19 mouse cellular contexts compared by ENCODE assay signal in genomic region chr17:35742948-35743347, GRCm38 (mm10). TPM values are rescaled to one million over a fixed set of nuclear protein-coding genes. Genes with fewer than 3 reads are reported as not detected.
DNase-seq lines count a peak whose midpoint lies in the region; ATAC-seq and TF ChIP-seq lines count a peak whose summit lies in the region.
"Had no signal": no experiment of that assay in that cellular context is flagged by ENCODE, and none has a peak within 500 bp of the region (broad histone marks: within the 10 kb centered on the region; RNA-seq: fewer than 3 reads in every experiment).

No protein-coding gene starts in this region.

- H3K4me2 ChIP-seq in heart, embryonic 13.5 days = no peak overlapping the region
- H3K4me2 ChIP-seq: hindbrain, embryonic 13.5 days; intestine, embryonic 15.5 days; midbrain, embryonic 11.5 days had no signal

- 0 out of 2 replicates have a peak overlapping the region, but pooled peaks have one; percentile 0 for H3K27ac ChIP-seq in heart, embryonic 13.5 days (replicated peaks)
- peak overlapping the region; percentile 93 for H3K27ac ChIP-seq in bone marrow, adult 2 months (ENCODE audit: control insufficient read depth, insufficient read depth, low read depth, low read length, poor library complexity)
- H3K27ac ChIP-seq: heart, adult 2 months; hindbrain, embryonic 13.5 days; intestine, embryonic 15.5 days had no signal

- 68% methylated on average over 3 of the region's 3 CpGs for WGBS in heart, embryonic 13.5 days
- 58% methylated on average over 3 of the region's 3 CpGs for WGBS in bone marrow, adult 2 months

- H3K4me3 ChIP-seq in heart, embryonic 13.5 days = no peak overlapping the region
- no peak overlapping the region for H3K4me3 ChIP-seq in bone marrow, adult 2 months (replicated peaks; ENCODE audit: control insufficient read depth, low read depth, low read length)
- H3K4me3 ChIP-seq: heart, adult 2 months; hindbrain, embryonic 13.5 days; intestine, embryonic 15.5 days; myocyte had no signal

- H3K9ac ChIP-seq in heart, embryonic 13.5 days = no peak overlapping the region
- H3K9ac ChIP-seq: hindbrain, embryonic 13.5 days; intestine, embryonic 15.5 days had no signal

- H3K4me1 ChIP-seq in heart, embryonic 13.5 days = 0 out of 2 replicates have a peak, but pooled peaks cover 6% of the 10 kb centered on the region
- H3K4me1 ChIP-seq in bone marrow, adult 2 months (ENCODE audit: control insufficient read depth, insufficient read depth, low read length) = peaks cover 6% of the 10 kb centered on the region; the same call in 1 of the 2 replicates
- H3K4me1 ChIP-seq: hindbrain, embryonic 13.5 days had no signal

- H3K9me3 ChIP-seq in heart, embryonic 13.5 days = no peaks in the 10 kb centered on the region
- H3K9me3 ChIP-seq: hindbrain, embryonic 13.5 days; intestine, embryonic 15.5 days had no signal

- H3K36me3 ChIP-seq in heart, embryonic 13.5 days = no peaks in the 10 kb centered on the region
- H3K36me3 ChIP-seq: hindbrain, embryonic 13.5 days; intestine, embryonic 15.5 days had no signal

- peaks cover 4% of the 10 kb centered on the region; the same call in 1 of the 2 replicates for H3K27me3 ChIP-seq in heart, embryonic 13.5 days (replicated peaks)
- H3K27me3 ChIP-seq: hindbrain, embryonic 13.5 days; intestine, embryonic 15.5 days had no signal

- DNase-seq in heart, postnatal 10 days = no peak
- no peak for DNase-seq in layer of hippocampus, postnatal 25 days (ENCODE audit: extremely low spot score in 1 of 2, low spot score in 1 of 2)
- DNase-seq in neural tube, embryonic 10.5 days (ENCODE audit: extremely low spot score, low spot score) = no peak
- DNase-seq: B cell, adult 2 months; cerebellum, adult 8-10 months; heart, adult 2 months; kidney, postnatal 14 days; lung, postnatal 14 days; right cerebral cortex, adult 18-20 months; thymus, postnatal 25 days had no signal

- no peak for TF ChIP-seq CTCF in bone marrow, adult 2 months (IDR thresholded peaks at IDR 0.05; ENCODE audit: control insufficient read depth, insufficient read depth, low read length)

- intact Hi-C loops in heart, postnatal 10 days (cut with DNase I) = no loop called here

- no peak for ATAC-seq in heart, embryonic 13.5 days (ENCODE audit: extremely low read depth, insufficient number of reproducible peaks, low FRiP score, low TSS enrichment)
- peak; percentile 75 for ATAC-seq in erythroid progenitor cell, adult 5-6 weeks (replicated peaks; ENCODE audit: low FRiP score, poor library complexity, severe bottlenecking)
- peak; percentile 24 for ATAC-seq in megakaryocyte progenitor cell, adult 5-6 weeks (replicated peaks; ENCODE audit: poor library complexity)
- ATAC-seq: forebrain, embryonic 14.5 days; intestine, embryonic 15.5 days had no signal

- no peak for TF ChIP-seq POLR2A in bone marrow, adult 2 months (IDR thresholded peaks at IDR 0.05; ENCODE audit: borderline replicate concordance, control insufficient read depth, low read depth, low read length)

RNA-seq across cellular contexts. Expression of gene Ddr1, which starts 38.5 kb away (rescaled TPM):
- polyA plus RNA-seq in heart, embryonic 13.5 days (2015; fragmentation: Nextera tagmentation; extraction: Ambion mirVana) = 122 and 130 TPM in 2 replicates
- 10 to 100 TPM; 56.8 to 66.6 TPM for total RNA-seq in heart, postnatal 10 days (2021)
- 2.4 and 6.0 TPM in 2 replicates for polyA plus RNA-seq in bone marrow, adult 2 months (2011; ENCODE audit: insufficient read depth, insufficient read length, low replicate concordance, missing spikeins)
- not detected in 2 replicates for total RNA-seq in erythroid progenitor cell, adult 5-6 weeks (2015; ENCODE audit: low replicate concordance)
- 0.26 TPM in 1 of 2 replicates, not detected in the other for total RNA-seq in erythroid progenitor cell, adult 5-6 weeks (2017; ENCODE audit: low replicate concordance)
- 0.15 TPM in 1 of 2 replicates, not detected in the other for total RNA-seq in megakaryocyte progenitor cell, adult 5-6 weeks (2015)
- total RNA-seq in megakaryocyte progenitor cell, adult 5-6 weeks (2017) = 0.25 TPM in 1 of 2 replicates, not detected in the other
- 10 to 100 TPM; 78.5 to 82.0 TPM for total RNA-seq in layer of hippocampus, postnatal 25 days (2021)

Comparison
In these comparisons a context has a peak if more than half of its experiments do, and no peak if none do; other contexts are left out.
1. RNA of gene Ddr1, which starts 38.5 kb away (total RNA-seq): 78.5 to 82.0 TPM in layer of hippocampus, postnatal 25 days and 56.8 to 66.6 TPM in heart, postnatal 10 days; 0.15 to 0.25 TPM in megakaryocyte progenitor cell, adult 5-6 weeks and 0.26 TPM in erythroid progenitor cell, adult 5-6 weeks; every median in the first group is over 10 times any median in the second.